Mouse (Mus musculus) liver, embryonic 12.5 days (tissue): ENCODE measurements around the gene Tprgl. TPM values are rescaled to one million over a fixed set of nuclear protein-coding genes. Genes with fewer than 3 reads are reported as not detected.

Source experiments
- ATAC-seq: fragments of 200-750 bp; cut with Nextera tagmentation; 2 replicates; pipeline ENCODE4 v1.8.0; 2017; ENCODE audit warnings: moderate number of reproducible peaks, mild to moderate bottlenecking, moderate library complexity
- H3K27ac ChIP-seq: fragments of 300-500 bp; sonication (generic); 2 replicates; pipeline ENCODE4 v1.5.1; 2016; ENCODE audit warnings: mild to moderate bottlenecking
- H3K27me3 ChIP-seq: fragments of 300-500 bp; sonication (generic); replicated peaks from 2 replicates; pipeline ENCODE4 v1.6.1; 2016; ENCODE audit warnings: mild to moderate bottlenecking, moderate library complexity
- H3K36me3 ChIP-seq: fragments of 300-500 bp; sonication (generic); 2 replicates; pipeline ENCODE4 v1.6.1; 2016; ENCODE audit warnings: mild to moderate bottlenecking, moderate library complexity
- H3K4me1 ChIP-seq: fragments of 300-500 bp; sonication (generic); 2 replicates; pipeline ENCODE4 v1.6.1; 2016
- H3K4me2 ChIP-seq: fragments of 300-500 bp; sonication (generic); 2 replicates; pipeline ENCODE4 v1.6.1; 2016; ENCODE audit warnings: mild to moderate bottlenecking, moderate library complexity
- H3K4me3 ChIP-seq: fragments of 300-500 bp; sonication (generic); 2 replicates; pipeline ENCODE4 v1.5.1; 2016; ENCODE audit warnings: mild to moderate bottlenecking, moderate library complexity
- H3K9ac ChIP-seq: fragments of 300-500 bp; sonication (generic); 2 replicates; pipeline ENCODE4 v1.6.1; 2016; ENCODE audit warnings: mild to moderate bottlenecking, moderate library complexity
- H3K9me3 ChIP-seq: fragments of 300-500 bp; sonication (generic); replicated peaks from 2 replicates; pipeline ENCODE4 v1.6.1; 2016; ENCODE audit warnings: mild to moderate bottlenecking, moderate library complexity
- WGBS: fragments of 180-500 bp; shearing (Covaris S2); methylation state at CpG from one replicate; pipeline ENCODE4 v1.1.7; 2016; ENCODE audit not compliant: insufficient replicate concordance; 5-methylcytosine and 5-hydroxymethylcytosine counted together
- polyA plus RNA-seq: library from polyadenylated mRNA; unstranded; fragments of >200 nt; fragmentation: Nextera tagmentation; extraction: Ambion mirVana; gene quantifications from 2 replicates; pipeline ENCODE4 v1.2.1, GENCODE M21; 2016

Gene Tprgl
- polyA plus RNA-seq, 1 experiment from 2014 or later: 162 TPM

DNA sequence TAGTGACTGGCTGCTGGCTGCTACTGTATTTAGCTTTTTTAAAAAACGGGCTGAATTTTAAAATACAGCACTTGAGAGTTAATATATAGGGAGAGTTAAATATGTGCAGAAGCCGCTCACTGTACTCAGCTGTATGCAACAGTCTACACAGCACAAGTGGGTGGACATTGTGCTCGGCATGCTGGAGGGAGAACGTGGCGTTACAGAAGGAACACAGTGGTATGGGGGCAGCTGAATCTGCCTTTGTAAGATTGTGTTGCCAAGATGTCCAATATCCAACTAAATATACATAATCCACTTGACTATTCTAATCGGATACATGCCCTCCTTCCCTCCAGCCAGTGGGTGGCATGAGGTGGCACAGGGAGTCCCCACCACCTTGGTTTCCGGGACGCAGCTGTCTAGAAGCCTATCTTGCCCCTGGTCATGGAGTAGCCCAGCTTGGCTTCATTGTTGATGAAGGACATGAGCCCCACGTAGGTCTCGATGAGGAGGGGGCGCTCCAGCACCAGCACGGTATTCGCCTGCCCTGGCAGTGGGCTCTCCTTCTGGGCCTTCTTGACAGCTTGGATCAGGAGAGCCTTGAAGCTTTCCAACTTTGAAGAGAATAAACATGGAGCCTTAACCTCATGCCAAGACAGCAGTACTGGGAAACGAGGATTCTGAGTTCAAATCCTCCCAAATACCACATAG is 2.4 kb downstream of the Tprgl start:
- Histone ChIP-seq H3K4me1 (peaks cover 47% of the 10 kb centered on the region), H3K27me3 (no peaks in the 10 kb centered on the region), H3K9ac (no peak overlapping the region), H3K9me3 (no peaks in the 10 kb centered on the region), H3K4me2 (peak overlapping the region; percentile 87; the same call in 1 of the 2 replicates), H3K27ac (no peak overlapping the region), H3K4me3 (no peak overlapping the region), H3K36me3 (peaks cover 57% of the 10 kb centered on the region)
- WGBS: 90% methylated on average over 14 of the region's 14 CpGs
- no peak for ATAC-seq

DNA sequence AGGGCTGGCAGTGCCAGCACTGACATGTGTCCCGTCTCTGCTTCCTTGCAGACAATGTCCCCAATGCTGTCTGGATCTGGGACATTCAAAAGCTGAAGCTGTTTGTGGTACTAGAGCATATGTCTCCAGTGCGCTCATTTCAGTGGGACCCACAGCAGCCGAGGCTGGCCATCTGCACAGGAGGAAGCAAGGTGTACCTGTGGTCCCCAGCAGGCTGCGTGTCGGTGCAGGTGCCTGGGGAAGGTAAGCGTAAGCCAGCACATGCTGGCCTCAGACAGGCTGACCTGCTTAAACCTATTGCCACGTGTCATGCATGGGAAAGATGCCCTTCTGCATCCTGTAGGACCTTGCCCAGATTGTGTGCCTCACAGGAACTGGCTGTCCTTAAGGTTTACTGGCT is 4.4 kb downstream of the Tprgl start:
- H3K9ac ChIP-seq: no peak overlapping the region
- ATAC-seq: no peak
- H3K36me3 ChIP-seq: peaks cover 78% of the 10 kb centered on the region
- H3K4me2 ChIP-seq: no peak overlapping the region
- H3K27ac ChIP-seq: no peak overlapping the region
- no peak overlapping the region for H3K4me3 ChIP-seq
- no peaks in the 10 kb centered on the region for H3K27me3 ChIP-seq
- peaks cover 28% of the 10 kb centered on the region for H3K4me1 ChIP-seq
- WGBS: 84% methylated on average over 7 of the region's 7 CpGs
- H3K9me3 ChIP-seq: no peaks in the 10 kb centered on the region

DNA sequence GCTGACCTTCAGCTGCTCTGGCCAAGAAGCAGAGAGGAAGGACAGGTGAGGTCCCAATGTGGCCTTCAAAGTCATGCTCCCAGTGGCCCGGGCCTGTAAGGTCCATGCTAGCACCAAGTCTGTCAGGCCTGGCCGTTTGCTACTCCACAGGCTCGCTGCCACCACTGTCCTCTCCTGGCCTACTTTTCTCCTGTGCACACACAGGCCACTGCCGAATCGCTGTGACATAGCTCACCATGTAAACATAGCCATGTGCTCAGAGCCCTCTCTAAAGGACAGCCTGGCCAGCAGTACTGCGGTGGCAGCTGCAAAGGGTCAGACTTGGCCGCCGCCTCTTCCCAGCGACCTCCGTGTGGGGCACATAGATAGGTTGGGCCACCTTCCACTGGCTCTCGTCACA is 6.4 kb downstream of the Tprgl start:
- H3K4me3 ChIP-seq: no peak overlapping the region
- H3K9me3 ChIP-seq: no peaks in the 10 kb centered on the region
- H3K27ac ChIP-seq: no peak overlapping the region
- H3K4me2 ChIP-seq: no peak overlapping the region
- H3K27me3 ChIP-seq: no peaks in the 10 kb centered on the region
- ATAC-seq: no peak
- H3K36me3 ChIP-seq: peaks cover 97% of the 10 kb centered on the region
- WGBS: 76% methylated on average over 11 of the region's 11 CpGs
- peaks cover 19% of the 10 kb centered on the region for H3K4me1 ChIP-seq
- no peak overlapping the region for H3K9ac ChIP-seq

DNA sequence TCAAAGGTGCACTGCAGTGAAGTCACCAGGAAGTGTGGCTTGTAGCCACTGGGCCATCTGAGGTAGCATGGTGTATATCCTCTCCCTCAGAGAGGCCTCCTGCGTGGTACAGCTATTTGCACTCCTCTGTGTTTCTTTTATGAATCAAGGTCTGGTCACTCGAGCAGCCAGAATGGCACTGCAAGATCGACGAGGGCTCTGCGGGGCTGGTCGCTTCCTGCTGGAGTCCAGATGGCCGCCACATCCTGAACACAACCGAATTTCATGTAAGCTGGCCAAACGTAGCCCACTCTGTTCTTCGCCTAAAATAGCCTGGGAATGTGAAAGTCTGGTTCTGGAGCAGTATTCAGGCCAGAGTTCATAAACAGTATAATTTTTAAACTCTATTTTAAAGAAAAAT is 14.1 kb downstream of the Tprgl start:
- Histone ChIP-seq H3K27ac (no peak overlapping the region), H3K9ac (no peak overlapping the region), H3K4me1 (peaks cover 25% of the 10 kb centered on the region), H3K36me3 (peaks cover 61% of the 10 kb centered on the region), H3K4me2 (no peak overlapping the region), H3K27me3 (peaks cover 7% of the 10 kb centered on the region), H3K9me3 (no peaks in the 10 kb centered on the region), H3K4me3 (no peak overlapping the region)
- WGBS: 78% methylated on average over 10 of the region's 10 CpGs
- ATAC-seq: no peak

DNA sequence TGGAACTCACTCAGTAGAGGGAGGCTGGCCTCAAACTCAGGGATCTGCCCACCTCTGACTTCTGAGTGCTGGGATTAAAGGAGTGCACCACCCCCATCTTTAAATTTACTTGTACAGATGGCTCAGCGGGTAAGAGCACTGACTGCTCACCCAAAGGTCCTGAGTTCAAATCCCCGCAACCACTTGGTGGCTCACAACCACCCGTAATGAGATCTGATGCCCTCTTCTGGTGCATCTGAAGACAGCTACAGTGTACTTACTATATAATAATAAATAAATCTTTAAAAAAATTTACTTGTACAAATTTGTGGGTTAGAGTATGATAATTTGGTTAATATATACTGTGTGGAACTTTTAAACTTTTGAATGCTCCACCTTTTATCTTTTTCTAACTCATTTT is 15.8 kb downstream of the Tprgl start:
- ATAC-seq: no peak
- Histone ChIP-seq H3K4me3 (no peak overlapping the region), H3K4me1 (peaks cover 40% of the 10 kb centered on the region), H3K27ac (no peak overlapping the region), H3K36me3 (peaks cover 45% of the 10 kb centered on the region), H3K4me2 (no peak overlapping the region), H3K27me3 (peaks cover 24% of the 10 kb centered on the region), H3K9ac (no peak overlapping the region), H3K9me3 (no peaks in the 10 kb centered on the region)
- WGBS: 75% methylated on average over 3 of the region's 3 CpGs

DNA sequence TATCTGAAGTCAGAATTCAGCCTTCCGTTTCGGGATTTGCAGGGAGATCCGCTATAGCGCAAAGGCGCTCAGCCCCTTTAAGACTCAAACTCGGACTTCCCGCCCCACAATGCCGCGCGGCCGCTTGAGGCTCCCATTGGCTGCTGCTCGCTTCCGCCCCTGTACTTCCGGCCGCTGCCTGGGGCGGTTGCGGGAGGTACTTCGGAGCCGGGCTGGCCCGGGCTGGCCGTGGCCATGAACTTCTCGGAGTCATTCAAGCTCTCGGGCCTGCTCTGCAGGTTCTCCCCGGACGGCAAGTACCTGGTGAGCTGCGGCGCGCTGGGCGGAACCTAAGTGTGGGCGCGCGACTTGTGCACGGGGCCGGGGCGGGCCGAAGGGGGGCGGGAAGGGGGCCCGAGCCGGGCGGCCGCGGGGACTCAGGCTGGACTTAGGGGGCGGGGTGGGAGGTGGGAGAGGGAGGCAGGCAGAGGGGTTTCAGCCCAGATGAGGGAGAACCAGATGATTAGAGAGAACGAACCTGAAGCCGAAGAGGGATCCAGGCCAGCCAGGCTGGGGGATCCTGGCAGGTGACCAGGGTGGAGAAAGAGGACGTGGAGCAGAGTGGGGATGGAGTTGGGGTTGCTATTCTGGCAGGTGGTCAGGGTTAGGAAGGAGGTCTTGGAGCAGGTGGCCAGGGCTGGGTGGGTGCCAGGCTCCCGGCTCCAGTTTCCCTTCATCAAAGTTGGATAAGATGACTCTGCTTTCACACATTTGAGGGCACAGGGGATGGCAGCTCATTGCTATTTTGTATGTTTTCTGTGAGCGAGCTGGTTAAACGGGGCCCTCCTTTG is 18.0 kb downstream of the Tprgl start, which contains the start of gene Wrap73:
TSS of gene Wrap73 (plus strand) at position 162 of the 830 bp plus-strand sequence.
- WGBS: 2% methylated on average over 47 of the region's 49 CpGs
- peaks cover 47% of the 10 kb centered on the region for H3K27me3 ChIP-seq
- peaks cover 22% of the 10 kb centered on the region for H3K36me3 ChIP-seq
- H3K9me3 ChIP-seq: no peaks in the 10 kb centered on the region
- ATAC-seq: peak; percentile 94
- H3K9ac ChIP-seq: peak within 1 kb of the TSS; percentile 88
- H3K27ac ChIP-seq: peak within 1 kb of the TSS; percentile 75
- peak within 1 kb of the TSS; percentile 79 for H3K4me3 ChIP-seq
- H3K4me1 ChIP-seq: peaks cover 44% of the 10 kb centered on the region
- H3K4me2 ChIP-seq: peak within 1 kb of the TSS; percentile 94

DNA sequence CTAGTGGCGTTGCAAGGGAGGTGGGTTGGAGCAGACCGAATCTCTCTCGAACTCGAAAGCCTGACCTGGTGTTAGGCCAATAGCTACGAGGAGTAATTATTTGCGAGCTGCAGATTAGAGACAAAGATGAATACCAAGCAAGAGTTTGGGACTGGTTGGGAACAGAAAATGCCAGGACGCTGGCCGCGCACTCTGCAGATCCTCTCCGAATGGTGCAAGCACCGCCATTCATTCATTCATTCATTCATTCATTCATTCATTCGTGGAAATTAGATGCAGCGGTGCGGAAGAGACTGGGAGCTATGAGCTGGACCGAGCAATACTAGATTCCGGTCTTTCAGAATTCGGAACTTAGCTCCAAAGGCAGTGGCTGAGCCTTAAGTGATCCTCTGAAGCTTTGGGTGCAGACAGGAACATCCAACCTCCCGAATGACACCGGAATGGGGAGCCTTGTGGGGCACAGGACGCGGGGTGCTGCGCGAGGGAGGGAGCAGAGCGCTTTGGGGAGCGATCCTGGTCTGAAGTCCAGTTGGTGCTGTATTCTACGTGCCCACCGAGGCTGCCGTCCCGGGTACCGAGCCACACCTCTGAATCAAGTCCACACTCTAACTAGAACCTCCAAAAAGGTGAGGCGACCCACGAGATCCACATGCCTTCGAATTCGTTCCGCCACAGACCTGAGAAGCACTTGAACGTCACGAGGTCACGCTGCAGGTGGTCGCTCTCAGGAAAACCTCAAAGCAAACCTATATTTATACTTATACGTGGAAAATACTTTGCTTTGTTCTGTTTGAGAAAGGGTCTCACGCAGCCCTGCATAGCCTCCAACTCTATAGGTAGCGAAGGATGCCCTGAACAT is 19.2 kb downstream of the Tprgl start:
- Histone ChIP-seq H3K9me3 (no peaks in the 10 kb centered on the region), H3K4me2 (peak overlapping the region; percentile 94), H3K4me1 (peaks cover 44% of the 10 kb centered on the region), H3K36me3 (peaks cover 10% of the 10 kb centered on the region), H3K4me3 (peak overlapping the region; percentile 79), H3K27ac (no peak overlapping the region), H3K9ac (no peak overlapping the region), H3K27me3 (peaks cover 58% of the 10 kb centered on the region)
- no peak for ATAC-seq
- 3% methylated on average over 42 of the region's 42 CpGs for WGBS

DNA sequence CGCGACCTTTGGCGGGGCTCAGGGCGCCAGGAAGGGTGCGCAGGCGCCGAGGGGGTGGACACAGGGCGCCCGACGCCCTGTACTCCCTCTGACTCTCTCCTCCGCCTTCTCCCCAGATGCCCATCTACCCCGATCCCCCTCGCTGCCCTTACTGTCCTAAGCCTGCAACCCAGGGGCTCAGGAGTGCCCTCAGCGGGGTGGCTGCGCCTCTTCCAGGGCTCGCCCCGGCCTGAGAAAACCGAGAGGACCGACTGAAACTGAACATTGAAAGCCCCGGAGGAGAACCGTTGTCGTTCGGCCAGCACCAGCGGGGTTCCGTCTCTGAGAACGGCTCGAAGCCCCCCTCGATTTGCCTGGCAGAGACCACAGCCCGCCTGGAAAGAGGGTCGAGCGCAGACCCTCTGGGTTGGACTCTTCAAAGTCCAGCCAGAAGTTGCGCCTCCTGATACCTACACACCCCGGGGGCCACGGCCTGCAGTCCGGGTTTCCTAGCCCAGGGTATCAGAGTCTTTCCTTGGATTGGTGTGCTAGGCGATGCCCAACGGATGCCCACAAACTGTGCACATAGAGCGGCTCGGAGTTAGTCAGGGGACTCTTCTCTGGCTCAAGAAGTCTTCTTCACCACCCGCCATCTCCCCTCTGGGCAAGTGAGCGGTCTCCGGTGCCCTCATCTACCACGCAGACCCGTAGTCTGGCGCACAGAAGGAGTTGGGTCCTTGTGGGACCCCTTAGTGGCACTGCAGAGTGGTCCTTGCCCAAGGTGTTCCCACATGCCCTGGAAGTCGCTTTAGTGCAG is 20.1 kb downstream of the Tprgl start:
- Histone ChIP-seq H3K36me3 (peaks cover 4% of the 10 kb centered on the region; the same call in 1 of the 2 replicates), H3K4me1 (peaks cover 44% of the 10 kb centered on the region), H3K9ac (0 out of 2 replicates have a peak overlapping the region, but pooled peaks have one; percentile 31), H3K27me3 (peaks cover 67% of the 10 kb centered on the region), H3K27ac (no peak overlapping the region), H3K9me3 (no peaks in the 10 kb centered on the region), H3K4me3 (peak overlapping the region; percentile 42), H3K4me2 (peak overlapping the region; percentile 67)
- WGBS: 2% methylated on average over 45 of the region's 46 CpGs
- ATAC-seq: no peak

DNA sequence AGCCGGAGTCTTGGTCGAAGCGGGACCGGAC is 20.5 kb downstream of the Tprgl start, which contains the start of gene Trp73:
TSS of gene Trp73 (minus strand) at position 27 of the 31 bp plus-strand sequence.
- Histone ChIP-seq H3K36me3 (no peaks in the 10 kb centered on the region; the same call in 1 of the 2 replicates), H3K9me3 (no peaks in the 10 kb centered on the region), H3K4me3 (peak within 1 kb of the TSS; percentile 79), H3K27me3 (peaks cover 71% of the 10 kb centered on the region), H3K4me2 (peak within 1 kb of the TSS; percentile 94), H3K9ac (peak within 1 kb of the TSS; percentile 31; the same call in 1 of the 2 replicates), H3K27ac (no peak within 1 kb of the TSS), H3K4me1 (peaks cover 44% of the 10 kb centered on the region)
- no peak for ATAC-seq
- 0% methylated on average over 4 of the region's 4 CpGs for WGBS

DNA sequence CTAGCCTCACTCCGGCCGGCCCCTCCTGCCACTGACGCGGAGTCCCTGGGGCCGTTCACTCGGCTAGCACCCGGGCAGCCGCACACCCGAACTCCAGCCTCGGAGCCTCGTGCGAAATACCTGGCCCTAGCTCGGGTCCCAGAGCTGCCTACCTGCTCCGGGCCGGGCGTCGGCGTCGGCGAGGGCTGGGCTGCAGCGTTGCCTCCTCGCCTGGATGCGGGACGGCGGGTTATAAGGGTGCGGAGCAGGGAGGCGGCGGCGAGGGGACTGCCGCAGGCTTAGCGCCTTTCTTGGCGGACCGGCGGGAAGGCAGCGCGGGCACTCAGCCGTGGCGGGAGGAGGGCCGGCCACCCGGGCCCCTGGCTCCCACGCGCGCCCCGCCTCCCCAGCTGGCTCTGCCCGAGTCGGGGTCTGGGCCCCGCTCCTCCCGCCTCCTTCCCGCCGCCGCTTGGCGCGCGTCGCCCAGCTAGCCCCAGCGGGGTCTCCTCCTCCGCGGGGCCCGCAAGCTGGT is 20.7 kb downstream of the Tprgl start:
- Histone ChIP-seq H3K27me3 (peaks cover 74% of the 10 kb centered on the region), H3K4me1 (peaks cover 44% of the 10 kb centered on the region), H3K4me3 (peak overlapping the region; percentile 42), H3K9me3 (no peaks in the 10 kb centered on the region), H3K27ac (no peak overlapping the region), H3K36me3 (no peaks in the 10 kb centered on the region), H3K4me2 (peak overlapping the region; percentile 67), H3K9ac (peak overlapping the region; percentile 31; the same call in 1 of the 2 replicates)
- 1% methylated on average over 48 of the region's 59 CpGs for WGBS
- no peak for ATAC-seq

DNA sequence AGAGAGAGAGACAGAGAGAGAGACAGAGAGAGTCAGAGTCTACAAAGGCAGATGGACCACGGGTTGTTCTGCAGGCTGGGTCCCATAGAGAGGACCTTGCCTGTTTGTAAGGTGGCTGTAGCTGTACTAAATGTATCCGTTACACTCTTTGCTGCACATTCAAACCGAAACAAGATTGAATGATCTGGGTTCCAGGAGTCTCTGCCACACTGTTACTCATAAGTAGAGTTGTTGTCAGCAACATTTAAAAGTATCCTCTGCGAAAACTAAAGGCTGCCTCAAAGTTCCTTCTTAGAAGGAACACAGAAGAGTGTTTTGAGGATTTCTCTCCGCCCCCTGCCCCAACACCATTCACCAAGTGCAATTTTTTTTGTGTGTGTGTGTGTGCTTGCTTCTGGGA is 23.3 kb downstream of the Tprgl start:
- Histone ChIP-seq H3K9me3 (no peaks in the 10 kb centered on the region), H3K36me3 (no peaks in the 10 kb centered on the region), H3K4me1 (peaks cover 23% of the 10 kb centered on the region), H3K4me2 (no peak overlapping the region), H3K4me3 (no peak overlapping the region), H3K9ac (no peak overlapping the region), H3K27me3 (peaks cover 97% of the 10 kb centered on the region), H3K27ac (no peak overlapping the region)
- 47% methylated on average over 5 of the region's 5 CpGs for WGBS
- no peak for ATAC-seq
